Mouse (Mus musculus): Measurements from ENCODE around the gene Nipsnap3a.

DNA sequence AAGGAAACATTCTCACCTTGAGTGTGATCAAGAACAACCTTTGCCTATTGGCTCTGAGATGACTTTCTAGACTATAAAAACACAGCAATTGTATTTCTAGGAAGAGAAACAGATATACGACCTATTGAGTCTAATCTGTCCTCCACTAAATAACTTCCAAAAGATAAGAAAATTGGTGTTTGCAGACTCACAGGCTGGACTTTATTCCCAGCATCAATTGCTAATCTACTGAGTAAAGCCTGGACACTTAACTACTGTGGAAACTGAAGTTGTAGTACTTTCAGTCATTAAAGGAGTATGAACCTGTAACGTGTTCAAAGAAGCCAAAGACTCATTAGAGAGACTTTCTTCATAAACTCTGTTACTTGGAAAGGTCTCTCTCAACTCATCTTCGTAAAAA lies 38.7 kb downstream of the Nipsnap3a start:
- no peak for TF ChIP-seq CTCF (IDR thresholded peaks at IDR 0.05; ENCODE audit: control insufficient read depth, insufficient read depth, insufficient replicate concordance, low read depth, low read length)
- no peak for TF ChIP-seq POLR2A (IDR thresholded peaks at IDR 0.05; ENCODE audit: control insufficient read depth, low read depth, low read length)

Measured in testis, adult 2 months (tissue).